Mouse (Mus musculus) gastrocnemius, postnatal 14 days (tissue): ENCODE data around the gene Tmsb4x. TPM values are rescaled to one million over a fixed set of nuclear protein-coding genes. Genes with fewer than 3 reads are reported as not detected.

Experiments
- DNase-seq: peaks from one replicate; pipeline ENCODE4 v3.0.0; 2021; ENCODE audit warnings: mixed read lengths
- intact Hi-C: fragments of 180-260 bp; cut with DNase I; formaldehyde crosslinking; loops from one replicate; pipeline ENCODE4 v1.15.1; 2025; ENCODE audit warnings: low total_unique reads
- long read RNA-seq, 2 experiments: library from polyadenylated mRNA; stranded (forward); transcript quantifications; one replicate each; pipeline ENCODE4 v2.0.0; 2021
- total RNA-seq, 2 experiments: library from RNA; stranded (reverse); gene quantifications; 2 replicates each; pipeline ENCODE4 v1.2.3; 2021

Tmsb4x gene
- 100 to 1,000 TPM; 342 to 412 TPM for total RNA-seq
- long read RNA-seq, experiment 1, transcript Tmsb4x-201 (3 exons, 768 nt): major isoform, 73 of 81 reads
- long read RNA-seq, experiment 1, partial matches to known transcripts: 1 of 81 reads
- long read RNA-seq, experiment 1, other reads (novel, unspliced or antisense): 7 of 81 reads
- long read RNA-seq, experiment 2, transcript Tmsb4x-201 (3 exons, 768 nt): major isoform, 97 of 107 reads
- long read RNA-seq, experiment 2, partial matches to known transcripts: 1 of 107 reads
- long read RNA-seq, experiment 2, other reads (novel, unspliced or antisense): 9 of 107 reads

DNA sequence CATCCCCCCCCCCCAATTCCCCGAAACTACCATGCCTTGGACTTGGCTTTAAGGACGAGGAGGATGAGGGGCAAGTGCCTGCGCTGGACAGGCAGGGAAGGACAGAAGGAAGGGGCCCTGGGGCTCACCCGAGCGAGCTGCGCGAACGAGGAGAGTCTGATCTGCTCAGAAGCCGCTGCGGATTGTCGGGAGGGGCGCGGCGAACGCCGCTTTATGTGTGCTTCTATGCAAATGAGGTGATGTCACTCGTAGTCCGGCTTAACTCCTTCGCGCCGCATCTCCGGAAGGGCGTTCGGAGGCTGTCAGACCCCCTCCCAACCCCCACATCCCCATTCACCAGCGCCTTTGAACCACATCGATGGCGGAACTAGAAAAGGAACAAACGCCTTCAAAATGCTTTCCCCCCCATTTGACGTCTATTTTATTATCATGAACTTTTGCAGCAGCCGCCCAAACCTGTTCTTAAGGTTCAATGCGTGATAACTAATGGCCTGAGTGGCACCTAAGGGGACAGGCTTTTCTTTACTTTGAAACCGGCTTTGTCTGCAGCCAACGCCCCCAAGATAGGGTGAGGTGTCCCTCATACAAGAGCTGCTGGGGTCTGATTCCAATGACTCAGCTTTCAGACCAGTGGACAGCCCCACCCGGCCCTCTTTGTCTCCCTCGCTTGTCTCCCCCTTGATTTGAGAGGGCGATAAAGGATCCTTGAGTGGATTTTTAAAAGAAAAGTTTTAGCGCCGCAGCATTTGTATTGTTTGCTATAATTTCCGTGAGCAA, at the start of gene Tmsb4x:
Gene Tmsb4x (minus strand): TSS at position 338 of the 777 bp plus-strand sequence.
- intact Hi-C loops: no loop called here
- peak; percentile 80 for DNase-seq

DNA sequence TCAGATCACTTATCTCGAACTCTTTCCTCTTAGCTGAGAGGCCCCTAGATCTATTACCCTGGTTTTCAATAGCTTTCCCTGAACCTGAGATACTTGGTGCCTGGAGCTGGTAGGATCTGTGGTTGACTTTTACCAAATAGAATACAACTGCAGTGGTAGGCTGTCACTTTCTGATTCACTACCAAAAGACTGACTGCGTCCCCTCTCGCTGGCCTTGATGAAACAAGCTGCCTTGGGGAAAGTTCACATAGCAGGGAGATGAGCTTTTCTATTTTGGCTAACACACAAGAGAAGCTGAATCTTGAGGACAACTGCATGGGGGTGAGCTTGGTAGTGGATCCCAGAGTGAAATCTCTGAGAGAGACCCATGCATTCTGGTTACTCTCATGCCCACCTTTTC, 32.6 kb upstream of the Tmsb4x start:
- intact Hi-C loops: no loop called here

DNA sequence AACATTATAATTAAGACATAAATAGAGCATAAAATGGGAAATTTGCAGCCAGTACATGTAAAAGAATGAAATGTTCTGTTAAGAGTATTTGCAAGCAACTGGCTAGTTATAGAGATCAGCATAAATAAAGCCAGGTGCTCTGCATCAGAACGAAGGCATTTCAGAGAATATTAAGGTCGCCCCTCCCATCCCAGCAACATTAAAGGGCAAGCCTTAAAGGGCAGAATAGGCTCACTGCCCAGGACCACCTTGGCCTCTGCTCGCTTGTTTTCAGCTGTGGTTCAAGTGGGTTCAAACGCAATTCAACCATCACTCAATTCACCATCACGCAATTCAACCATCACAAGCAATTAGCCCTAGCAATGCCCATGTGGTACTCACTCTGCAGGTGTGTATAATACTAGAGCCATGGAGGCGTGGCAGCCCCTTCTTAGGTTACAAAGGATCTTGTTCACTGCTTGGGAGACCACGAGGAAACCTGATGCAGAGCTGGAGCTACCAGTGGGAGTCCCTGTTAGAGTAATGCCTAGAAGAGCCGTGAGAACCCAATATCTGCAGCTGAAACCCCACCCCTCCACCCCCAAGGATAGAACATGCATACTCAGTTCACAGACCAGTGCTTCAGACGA, 30.3 kb upstream of the Tmsb4x start:
- intact Hi-C loops: no loop called here
- DNase-seq: no peak

More for the DNA sequence above, 32.6 kb upstream of the Tmsb4x start:
- DNase-seq: no peak

GRCm38 (mm10) chrX:167233104-167233687, 24.1 kb upstream of the Tmsb4x start:
- peak; percentile 42 for DNase-seq
- intact Hi-C loops: loop anchor here (2.0 kb wide), 1 partner anchor 572 kb away; no protein-coding TSS in a partner anchor

- DNase-seq: no peak
- intact Hi-C loops: no loop called here
These were observed 22.0 kb upstream of the Tmsb4x start for GRCm38 (mm10) chrX:167231150-167231549.

- intact Hi-C loops: no loop called here
These were observed 20.7 kb upstream of the Tmsb4x start for GRCm38 (mm10) chrX:167229819-167230218.

DNA sequence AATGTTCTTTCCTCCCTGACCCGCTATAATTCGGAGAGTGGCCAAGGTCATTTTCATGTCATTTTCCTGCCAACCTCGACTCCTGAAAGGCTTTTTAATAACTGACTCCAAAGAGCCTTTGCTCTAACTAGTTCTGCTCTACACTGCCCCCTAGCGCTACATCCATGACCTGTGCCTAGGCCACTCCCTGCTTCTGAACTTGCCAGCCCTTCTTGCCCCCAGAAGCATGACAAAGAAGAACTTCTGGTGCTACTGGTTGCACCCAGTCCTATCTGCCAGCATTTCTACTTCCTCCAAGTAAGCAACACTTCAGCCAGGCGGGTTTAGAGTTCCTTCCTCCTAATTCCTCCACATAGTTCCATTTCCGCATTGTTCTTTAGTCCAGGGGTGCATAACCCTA, 20.1 kb upstream of the Tmsb4x start:
- DNase-seq: peak; percentile 51
- intact Hi-C loops: no loop called here

More at GRCm38 (mm10) chrX:167229819-167230218, 20.7 kb upstream of the Tmsb4x start:
- DNase-seq: no peak

GRCm38 (mm10) chrX:167227756-167228155, 18.6 kb upstream of the Tmsb4x start:
- no peak for DNase-seq
- intact Hi-C loops: no loop called here

GRCm38 (mm10) chrX:167227138-167227537, 18.0 kb upstream of the Tmsb4x start:
- DNase-seq: no peak
- intact Hi-C loops: no loop called here

GRCm38 (mm10) chrX:167226570-167226969, 17.5 kb upstream of the Tmsb4x start:
- intact Hi-C loops: no loop called here

GRCm38 (mm10) chrX:167212707-167213106, 3.6 kb upstream of the Tmsb4x start:
- intact Hi-C loops: no loop called here
- DNase-seq: peak; percentile 39

More at GRCm38 (mm10) chrX:167226570-167226969, 17.5 kb upstream of the Tmsb4x start:
- no peak for DNase-seq

- DNase-seq: no peak
- intact Hi-C loops: no loop called here
These were observed 2.9 kb upstream of the Tmsb4x start for GRCm38 (mm10) chrX:167211871-167212555.

GRCm38 (mm10) chrX:167210319-167210728, 1.2 kb upstream of the Tmsb4x start:
- DNase-seq: no peak
- intact Hi-C loops: no loop called here

DNA sequence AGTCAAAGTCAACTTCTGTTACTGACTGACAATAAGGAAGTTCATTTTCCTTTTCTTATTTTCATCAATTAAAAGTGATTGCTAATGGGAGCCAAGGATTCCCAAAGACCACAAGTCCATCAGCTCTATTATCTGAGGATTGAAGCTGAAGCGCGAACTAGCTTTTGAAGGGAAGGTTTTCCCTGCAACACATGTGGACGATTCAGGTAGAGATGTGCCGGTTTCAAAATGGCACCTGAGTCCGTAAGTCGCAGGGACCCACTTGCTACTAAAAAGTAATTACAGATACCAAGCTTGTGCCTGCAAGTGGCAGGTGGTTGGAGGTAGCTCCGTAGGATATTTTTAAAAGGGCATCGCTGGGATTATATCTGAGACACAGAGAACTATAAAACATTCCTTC, 713 bp upstream of the Tmsb4x start:
- no peak for DNase-seq
- intact Hi-C loops: no loop called here

DNA sequence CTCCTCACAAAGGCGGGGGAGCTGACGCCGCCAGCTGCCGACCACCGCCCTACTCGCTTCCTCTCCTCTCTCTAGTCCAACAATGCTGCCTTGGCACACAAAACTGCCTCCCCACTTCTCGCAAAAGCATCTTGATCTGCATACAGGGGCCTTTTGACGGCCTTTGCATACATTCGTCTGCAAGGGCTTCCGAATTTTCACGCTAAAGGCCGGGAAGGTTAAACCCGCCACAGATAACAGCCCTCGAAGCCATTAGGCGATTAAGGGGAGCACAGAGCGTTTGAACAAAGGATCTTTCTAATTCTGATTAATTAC, 652 bp downstream of the Tmsb4x start:
- DNase-seq: peak; percentile 22
- intact Hi-C loops: no loop called here

DNA sequence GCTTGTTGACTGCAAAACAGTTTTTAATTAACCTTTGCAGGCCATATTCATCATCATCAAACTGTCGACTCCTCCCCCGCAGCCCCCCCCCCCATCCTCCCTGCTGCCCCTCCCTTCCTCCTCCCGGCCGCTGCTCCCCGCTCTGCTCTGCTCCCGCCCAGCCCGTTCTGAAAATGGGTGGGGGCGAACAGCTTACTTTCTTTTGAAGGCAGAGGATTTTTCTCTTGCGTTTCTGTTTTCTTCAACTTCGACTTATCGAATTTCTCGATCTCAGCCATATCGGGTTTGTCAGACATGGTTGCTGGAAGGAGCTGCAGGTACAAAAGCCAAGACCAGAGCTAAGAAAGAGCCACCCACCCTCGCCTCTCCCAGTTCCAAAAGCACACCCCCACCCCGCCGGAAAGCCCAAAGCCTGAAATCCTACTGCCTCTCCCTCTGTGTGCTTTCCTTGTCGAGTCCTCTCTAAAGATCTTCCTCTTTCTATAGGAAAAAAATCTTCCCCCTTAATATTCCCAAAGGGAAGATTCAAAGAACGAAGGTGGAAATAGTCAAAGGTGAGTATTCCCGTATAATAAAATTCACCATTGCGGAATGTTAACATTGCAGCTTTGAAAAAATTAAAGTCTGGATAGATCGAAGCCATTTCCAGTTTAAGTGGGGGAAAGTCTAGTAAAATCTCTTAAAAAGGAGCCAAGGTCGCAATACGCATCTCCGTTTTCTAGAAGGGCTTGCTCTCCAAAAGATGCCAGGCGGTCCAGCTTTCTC, 1.2 kb downstream of the Tmsb4x start:
- peak; percentile 33 for DNase-seq
- intact Hi-C loops: no loop called here

- DNase-seq: no peak
- intact Hi-C loops: no loop called here
These were observed 3.1 kb downstream of the Tmsb4x start for GRCm38 (mm10) chrX:167205813-167206520.

DNA sequence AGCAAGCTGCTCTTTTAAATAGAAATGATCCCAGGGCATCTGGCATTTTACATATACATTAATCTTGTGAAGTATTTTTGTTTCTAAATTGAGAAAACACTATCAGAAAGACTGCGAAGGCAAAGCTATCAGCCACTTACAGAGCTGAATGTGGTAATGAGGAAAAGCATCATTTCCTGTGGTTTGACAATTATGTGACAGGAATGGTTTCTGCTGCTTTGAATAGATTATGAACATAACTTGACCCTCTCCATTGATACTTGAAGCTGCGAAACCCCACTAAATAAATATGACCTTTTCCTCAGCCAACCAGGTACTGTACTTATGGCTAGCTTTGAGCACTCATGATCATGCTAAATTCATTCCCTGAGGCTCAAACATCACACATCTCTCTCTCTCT, 7.8 kb downstream of the Tmsb4x start:
- DNase-seq: no peak
- intact Hi-C loops: no loop called here
